Mouse (Mus musculus) telencephalon, adult 2 months (tissue): ENCODE measurements around the gene Nfe2l3.
"Not testable (repeated sequence)": the region's sequence is repeated elsewhere in the genome, so short reads cannot be mapped to it uniquely, and the experiment has no call there.

Experiments used
- DNase-seq: peaks from one replicate; pipeline ENCODE4 v3.0.0-alpha.2; 2011; ENCODE audit warnings: low read depth, low spot score

The Nfe2l3 gene

GRCm38 (mm10) chr6:51484556-51484955 is 52.1 kb downstream of the Nfe2l3 start:
- DNase-seq, result not testable (repeated sequence)

- no peak for DNase-seq
Observed at GRCm38 (mm10) chr6:51485646-51486045, 53.2 kb downstream of the Nfe2l3 start.

- DNase-seq, result no peak
Observed at GRCm38 (mm10) chr6:51486076-51486710, 53.7 kb downstream of the Nfe2l3 start.

GRCm38 (mm10) chr6:51486731-51487130 is 54.3 kb downstream of the Nfe2l3 start:
- DNase-seq, result no peak

GRCm38 (mm10) chr6:51489787-51490186 is 57.3 kb downstream of the Nfe2l3 start:
- no peak for DNase-seq

GRCm38 (mm10) chr6:51497321-51498111 is 65.0 kb downstream of the Nfe2l3 start:
- no peak for DNase-seq

GRCm38 (mm10) chr6:51505671-51506070 is 73.2 kb downstream of the Nfe2l3 start:
- DNase-seq, result no peak

GRCm38 (mm10) chr6:51507556-51507955 is 75.1 kb downstream of the Nfe2l3 start:
- DNase-seq, result no peak
